Mouse (Mus musculus): ENCODE data around the gene Sipa1. TPM values are rescaled to one million over a fixed set of nuclear protein-coding genes. Genes with fewer than 3 reads are reported as not detected.

The Sipa1 gene
- polyA plus RNA-seq, 1 experiment from 2014 or later = 37.1 TPM

DNA sequence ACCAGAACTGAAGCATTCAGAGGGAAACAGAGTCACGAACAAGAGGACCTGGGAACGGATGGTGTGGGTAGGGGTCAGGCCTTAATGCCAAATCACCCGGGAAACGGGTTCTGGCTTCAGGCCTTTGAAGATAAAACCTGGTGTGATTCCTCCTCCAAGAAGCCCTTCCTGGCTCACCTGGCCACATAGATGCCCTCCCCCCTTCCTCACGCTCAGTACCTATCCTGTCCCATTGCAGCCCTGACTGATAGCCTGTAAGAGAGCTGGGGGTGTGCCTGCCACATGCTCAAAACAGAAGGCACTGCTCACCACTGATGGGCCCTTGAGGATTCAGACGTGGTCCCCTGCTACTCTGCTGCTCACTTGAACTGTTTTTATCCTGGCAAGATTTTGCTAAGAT, 30.3 kb upstream of the Sipa1 start:
- no peak overlapping the region for H3K27ac ChIP-seq (ENCODE audit: low read length)
- H3K4me1 ChIP-seq (ENCODE audit: insufficient read depth, low read length) = peaks cover 43% of the 10 kb centered on the region
- no peaks in the 10 kb centered on the region for H3K27me3 ChIP-seq (ENCODE audit: insufficient read depth, low read length)
- peaks cover 54% of the 10 kb centered on the region for H3K36me3 ChIP-seq (ENCODE audit: insufficient read depth, low read length)
- no peaks in the 10 kb centered on the region for H3K9me3 ChIP-seq (ENCODE audit: low read length)
- H3K9ac ChIP-seq (replicated peaks; ENCODE audit: low read length) = no peak overlapping the region
- no peak overlapping the region for H3K4me3 ChIP-seq (ENCODE audit: low read length)
- peak overlapping the region; percentile 98 for H3K4me2 ChIP-seq (replicated peaks; ENCODE audit: low read depth, low read length)
- ATAC-seq (ENCODE audit: low FRiP score, low TSS enrichment) = no peak
- WGBS = 85% methylated on average over 6 of the region's 6 CpGs

DNA sequence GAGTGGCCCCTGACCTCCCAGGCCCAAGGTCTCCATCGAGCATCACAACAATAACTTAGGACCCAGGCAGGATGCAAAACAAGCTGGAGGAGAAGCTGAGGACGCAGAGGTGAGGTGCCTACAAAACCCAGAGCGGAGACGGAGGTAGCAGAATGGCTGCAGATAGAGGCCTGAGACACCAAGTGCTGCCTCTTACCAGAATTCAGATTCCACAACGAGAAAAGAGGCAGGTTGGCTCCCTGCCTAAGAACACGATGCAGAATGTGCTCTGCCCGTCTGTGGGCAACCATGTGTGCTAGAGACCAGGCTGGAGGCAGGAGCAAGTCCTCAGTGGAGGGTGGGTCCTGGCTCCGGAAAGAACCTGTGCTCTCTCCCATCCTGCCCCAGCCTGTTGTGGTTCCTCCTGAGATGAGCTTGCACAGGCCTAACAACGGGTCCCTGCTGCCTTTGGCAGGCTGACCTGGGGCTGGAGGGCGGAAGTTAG, 29.4 kb upstream of the Sipa1 start:
- Histone ChIP-seq H3K4me2 (replicated peaks; ENCODE audit: low read depth, low read length) (peak overlapping the region; percentile 98), H3K4me1 (ENCODE audit: insufficient read depth, low read length) (peaks cover 45% of the 10 kb centered on the region), H3K27me3 (ENCODE audit: insufficient read depth, low read length) (no peaks in the 10 kb centered on the region), H3K36me3 (ENCODE audit: insufficient read depth, low read length) (peaks cover 46% of the 10 kb centered on the region), H3K27ac (ENCODE audit: low read length) (peak overlapping the region; percentile 81), H3K9me3 (ENCODE audit: low read length) (no peaks in the 10 kb centered on the region), H3K9ac (replicated peaks; ENCODE audit: low read length) (peak overlapping the region; percentile 85), H3K4me3 (ENCODE audit: low read length) (peak overlapping the region; percentile 89)
- no peak for ATAC-seq (ENCODE audit: low FRiP score, low TSS enrichment)
- WGBS = 61% methylated on average over 10 of the region's 10 CpGs

DNA sequence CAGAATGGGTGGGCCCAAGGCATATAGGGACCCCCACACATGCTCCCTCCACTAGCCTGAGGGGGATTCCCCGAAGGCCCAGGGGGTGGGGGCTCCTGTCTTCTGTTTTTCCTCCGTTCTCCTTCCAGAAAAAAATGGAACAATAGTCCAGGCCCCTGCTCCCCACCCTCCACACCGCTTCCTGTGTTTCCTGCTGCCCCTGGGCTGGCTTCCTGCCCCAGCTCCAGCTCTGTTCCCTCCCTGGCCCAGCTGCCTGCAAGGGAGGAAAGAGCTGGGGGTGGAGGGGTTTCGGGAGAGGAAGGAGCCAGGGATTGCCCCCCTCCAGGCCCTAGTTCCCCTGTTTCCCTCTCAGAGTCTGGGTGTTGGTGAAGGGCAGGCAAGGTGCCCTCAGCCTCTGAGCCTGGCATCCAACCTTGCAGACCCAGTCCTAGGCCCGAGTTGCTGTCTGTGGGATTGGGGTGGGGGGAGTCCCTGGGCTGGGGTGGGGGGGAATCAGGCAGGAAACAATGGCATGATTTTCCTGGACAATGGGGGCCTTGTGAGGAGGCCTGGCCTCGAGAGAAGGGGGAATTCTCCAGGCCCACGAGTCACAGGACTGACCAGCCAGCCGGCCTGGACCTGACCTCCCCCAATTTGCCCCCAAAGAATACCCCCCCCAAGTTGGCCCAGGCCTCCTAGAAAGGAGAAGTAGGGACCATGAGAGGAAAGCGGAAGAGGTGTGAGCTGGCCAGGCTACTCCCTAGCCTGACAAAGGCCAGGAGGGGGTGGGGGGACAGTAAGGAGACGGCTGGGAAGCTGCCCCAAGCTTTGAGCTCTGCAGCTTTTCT, 28.8 kb upstream of the Sipa1 start:
- H3K9ac ChIP-seq (replicated peaks; ENCODE audit: low read length) = peak overlapping the region; percentile 85
- H3K4me1 ChIP-seq (ENCODE audit: insufficient read depth, low read length) = peaks cover 51% of the 10 kb centered on the region
- peak overlapping the region; percentile 81 for H3K27ac ChIP-seq (ENCODE audit: low read length)
- peak overlapping the region; percentile 89 for H3K4me3 ChIP-seq (ENCODE audit: low read length)
- peak overlapping the region; percentile 98 for H3K4me2 ChIP-seq (replicated peaks; ENCODE audit: low read depth, low read length)
- H3K27me3 ChIP-seq (ENCODE audit: insufficient read depth, low read length) = no peaks in the 10 kb centered on the region
- WGBS = 44% methylated on average over 10 of the region's 10 CpGs
- H3K36me3 ChIP-seq (ENCODE audit: insufficient read depth, low read length) = peaks cover 39% of the 10 kb centered on the region
- H3K9me3 ChIP-seq (ENCODE audit: low read length) = no peaks in the 10 kb centered on the region
- no peak for ATAC-seq (ENCODE audit: low FRiP score, low TSS enrichment)

DNA sequence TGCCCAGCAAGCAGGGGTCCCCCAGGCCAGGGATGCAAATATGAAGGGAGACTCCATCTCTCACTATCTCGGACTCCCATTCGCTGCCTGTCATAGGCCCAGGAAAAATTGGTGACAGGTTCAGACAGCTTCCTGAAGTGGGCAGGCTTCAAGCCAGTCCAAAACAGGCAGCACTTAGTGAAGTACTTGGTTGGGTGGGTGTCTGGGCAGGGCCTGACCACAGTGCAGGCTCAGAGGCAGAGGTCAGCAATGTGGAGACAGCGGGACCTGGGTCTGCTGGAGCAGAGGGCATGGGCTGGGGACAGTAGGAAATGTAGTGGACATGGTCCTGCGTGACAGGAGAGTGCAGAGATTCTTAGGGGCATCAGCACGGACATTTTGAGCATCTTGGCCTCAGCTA, 28.1 kb upstream of the Sipa1 start:
- peak overlapping the region; percentile 89 for H3K4me3 ChIP-seq (ENCODE audit: low read length)
- H3K4me1 ChIP-seq (ENCODE audit: insufficient read depth, low read length) = peaks cover 53% of the 10 kb centered on the region
- peak overlapping the region; percentile 81 for H3K27ac ChIP-seq (ENCODE audit: low read length)
- ATAC-seq (ENCODE audit: low FRiP score, low TSS enrichment) = no peak
- WGBS = 68% methylated on average over 5 of the region's 5 CpGs
- peaks cover 34% of the 10 kb centered on the region for H3K36me3 ChIP-seq (ENCODE audit: insufficient read depth, low read length)
- peak overlapping the region; percentile 98 for H3K4me2 ChIP-seq (replicated peaks; ENCODE audit: low read depth, low read length)
- no peaks in the 10 kb centered on the region for H3K9me3 ChIP-seq (ENCODE audit: low read length)
- H3K27me3 ChIP-seq (ENCODE audit: insufficient read depth, low read length) = no peaks in the 10 kb centered on the region
- H3K9ac ChIP-seq (replicated peaks; ENCODE audit: low read length) = peak overlapping the region; percentile 85

DNA sequence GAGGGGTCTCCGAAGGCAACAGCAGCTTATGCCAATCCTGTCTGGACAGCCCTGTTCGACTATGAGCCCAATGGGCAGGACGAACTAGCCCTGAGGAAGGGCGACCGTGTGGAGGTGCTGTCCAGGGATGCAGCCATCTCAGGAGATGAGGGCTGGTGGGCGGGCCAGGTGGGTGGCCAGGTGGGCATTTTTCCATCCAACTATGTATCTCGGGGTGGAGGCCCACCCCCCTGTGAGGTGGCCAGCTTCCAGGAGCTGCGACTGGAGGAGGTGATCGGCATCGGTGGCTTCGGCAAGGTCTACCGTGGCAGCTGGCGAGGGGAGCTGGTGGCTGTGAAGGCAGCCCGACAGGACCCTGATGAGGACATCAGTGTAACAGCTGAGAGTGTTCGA, 26.8 kb upstream of the Sipa1 start:
- peak overlapping the region; percentile 98 for H3K27ac ChIP-seq (ENCODE audit: low read length)
- no peak for ATAC-seq (ENCODE audit: low FRiP score, low TSS enrichment)
- H3K4me3 ChIP-seq (ENCODE audit: low read length) = peak overlapping the region; percentile 89
- peaks cover 49% of the 10 kb centered on the region for H3K4me1 ChIP-seq (ENCODE audit: insufficient read depth, low read length)
- H3K4me2 ChIP-seq (replicated peaks; ENCODE audit: low read depth, low read length) = peak overlapping the region; percentile 98
- peak overlapping the region; percentile 85 for H3K9ac ChIP-seq (replicated peaks; ENCODE audit: low read length)
- peaks cover 33% of the 10 kb centered on the region for H3K36me3 ChIP-seq (ENCODE audit: insufficient read depth, low read length)
- no peaks in the 10 kb centered on the region for H3K27me3 ChIP-seq (ENCODE audit: insufficient read depth, low read length)
- H3K9me3 ChIP-seq (ENCODE audit: low read length) = no peaks in the 10 kb centered on the region
- 44% methylated on average over 15 of the region's 15 CpGs for WGBS

DNA sequence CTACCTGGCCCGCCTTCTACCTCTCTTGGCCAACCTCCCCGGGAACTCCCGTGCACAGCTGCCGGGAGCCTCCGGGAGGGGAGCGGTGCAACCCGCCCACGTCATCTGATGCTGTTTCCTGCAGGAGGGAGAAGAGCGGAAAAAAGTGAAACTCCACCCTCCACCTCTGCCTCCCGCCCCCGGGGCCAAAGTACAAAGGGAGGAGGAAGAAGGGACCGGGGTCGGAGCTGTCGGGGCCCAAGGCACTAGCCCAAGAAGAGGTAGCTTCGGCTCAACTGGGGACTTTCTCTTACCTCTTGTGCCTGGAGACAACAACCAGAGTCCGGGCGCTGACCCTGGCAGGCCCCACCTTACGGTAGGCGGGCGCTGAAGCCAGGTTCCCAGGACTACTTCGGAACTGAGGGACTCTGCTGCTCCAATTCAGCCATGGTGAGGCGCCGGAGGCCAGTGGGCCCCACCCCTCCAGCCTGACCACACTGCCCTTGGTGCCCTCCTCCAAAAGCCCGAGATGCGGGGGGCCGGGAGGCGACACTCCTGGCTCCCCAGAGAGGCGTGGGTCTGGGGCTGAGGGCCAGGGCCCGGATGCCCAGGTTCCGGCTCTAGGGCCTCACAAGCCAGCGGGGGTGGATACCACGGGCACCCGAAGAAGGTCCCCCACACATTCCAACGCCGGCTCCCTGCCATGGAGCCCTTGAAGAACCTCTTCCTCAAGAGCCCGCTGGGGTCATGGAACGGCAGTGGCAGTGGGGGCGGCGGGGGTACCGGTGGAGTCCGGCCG, 26.2 kb upstream of the Sipa1 start:
- no peaks in the 10 kb centered on the region for H3K9me3 ChIP-seq (ENCODE audit: low read length)
- peak overlapping the region; percentile 89 for H3K4me3 ChIP-seq (ENCODE audit: low read length)
- H3K27ac ChIP-seq (ENCODE audit: low read length) = peak overlapping the region; percentile 98
- ATAC-seq (ENCODE audit: low FRiP score, low TSS enrichment) = peak; percentile 67
- H3K27me3 ChIP-seq (ENCODE audit: insufficient read depth, low read length) = no peaks in the 10 kb centered on the region
- peaks cover 49% of the 10 kb centered on the region for H3K4me1 ChIP-seq (ENCODE audit: insufficient read depth, low read length)
- peak overlapping the region; percentile 85 for H3K9ac ChIP-seq (replicated peaks; ENCODE audit: low read length)
- WGBS = 4% methylated on average over 40 of the region's 42 CpGs
- H3K4me2 ChIP-seq (replicated peaks; ENCODE audit: low read depth, low read length) = peak overlapping the region; percentile 98
- H3K36me3 ChIP-seq (ENCODE audit: insufficient read depth, low read length) = peaks cover 35% of the 10 kb centered on the region

DNA sequence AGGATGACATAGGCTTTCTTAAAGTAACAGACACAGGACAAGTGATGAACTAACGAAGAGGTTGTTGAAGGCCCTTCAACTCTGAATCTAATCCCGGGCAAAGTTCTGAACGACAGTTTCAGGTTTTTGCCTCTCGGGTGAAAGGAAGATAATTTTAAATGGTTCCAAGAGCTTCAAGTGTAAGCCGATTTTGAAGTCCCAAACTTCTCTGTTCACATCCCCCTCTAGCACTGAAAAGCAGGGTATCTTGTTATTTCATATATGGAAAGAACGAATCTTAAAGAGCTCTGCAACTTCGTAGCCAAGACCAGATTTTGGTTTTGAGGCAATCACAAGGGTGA, 25.6 kb upstream of the Sipa1 start:
- no peaks in the 10 kb centered on the region for H3K27me3 ChIP-seq (ENCODE audit: insufficient read depth, low read length)
- H3K4me1 ChIP-seq (ENCODE audit: insufficient read depth, low read length) = peaks cover 49% of the 10 kb centered on the region
- H3K9ac ChIP-seq (replicated peaks; ENCODE audit: low read length) = peak overlapping the region; percentile 85
- no peak for ATAC-seq (ENCODE audit: low FRiP score, low TSS enrichment)
- peak overlapping the region; percentile 98 for H3K27ac ChIP-seq (ENCODE audit: low read length)
- H3K36me3 ChIP-seq (ENCODE audit: insufficient read depth, low read length) = peaks cover 42% of the 10 kb centered on the region
- peak overlapping the region; percentile 89 for H3K4me3 ChIP-seq (ENCODE audit: low read length)
- peak overlapping the region; percentile 98 for H3K4me2 ChIP-seq (replicated peaks; ENCODE audit: low read depth, low read length)
- under 1% methylated on average over 7 of the region's 7 CpGs for WGBS
- H3K9me3 ChIP-seq (ENCODE audit: low read length) = no peaks in the 10 kb centered on the region

DNA sequence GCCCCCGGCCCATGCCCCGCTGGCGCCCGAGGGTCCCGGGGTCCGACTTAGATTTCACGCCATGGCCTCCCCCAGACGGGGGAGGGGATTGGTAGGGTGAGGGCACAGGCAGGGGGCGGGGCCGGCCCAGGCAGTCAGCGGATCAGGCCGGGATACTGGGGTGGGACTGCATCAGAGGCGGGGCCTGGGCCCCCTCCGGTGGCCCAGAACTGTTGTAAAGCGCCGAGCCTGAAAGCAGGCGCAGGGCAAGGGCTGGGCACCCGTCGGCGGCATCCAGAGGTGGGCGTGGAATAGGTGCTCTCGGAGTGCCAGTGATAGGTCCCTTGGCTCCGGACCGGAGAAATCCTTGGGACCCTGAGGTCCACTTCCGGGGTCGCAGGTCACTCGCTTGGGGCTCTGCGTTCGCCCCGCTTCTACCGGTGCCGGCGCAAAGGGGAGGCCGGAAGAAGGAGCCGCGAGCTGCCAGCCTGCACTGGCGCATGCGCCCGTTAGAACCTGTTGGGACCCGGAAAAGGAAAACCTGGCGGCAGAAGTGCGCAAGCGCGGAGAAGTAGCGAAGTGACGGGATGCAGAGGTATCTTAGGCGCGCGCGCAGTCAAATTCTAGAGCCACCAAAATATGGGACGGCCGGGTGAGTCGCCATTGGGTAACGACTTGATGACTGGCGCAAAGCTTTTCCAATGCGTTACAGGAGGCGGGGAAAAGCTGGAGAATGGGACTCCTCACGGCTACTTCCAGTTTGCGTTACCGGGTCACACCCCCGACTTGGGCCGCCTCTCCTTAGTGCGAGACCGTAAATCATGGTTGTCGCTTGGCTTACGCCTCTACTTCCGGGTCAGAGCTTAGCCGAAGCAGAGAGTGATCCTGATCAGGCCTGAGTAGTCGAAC, 24.9 kb upstream of the Sipa1 start, which contains the start of the genes Map3k11 and Pcnx3:
Gene Map3k11, plus strand, starts transcription at position 543 of the 888 bp plus-strand sequence.
Gene Pcnx3, minus strand, starts transcription at position 709 of the 888 bp plus-strand sequence.
- peak within 1 kb of the TSS; percentile 98 for H3K4me2 ChIP-seq (replicated peaks; ENCODE audit: low read depth, low read length)
- H3K36me3 ChIP-seq (ENCODE audit: insufficient read depth, low read length) = peaks cover 41% of the 10 kb centered on the region
- under 1% methylated on average over 69 of the region's 69 CpGs for WGBS
- peak; percentile 91 for ATAC-seq (ENCODE audit: low FRiP score, low TSS enrichment)
- no peaks in the 10 kb centered on the region for H3K27me3 ChIP-seq (ENCODE audit: insufficient read depth, low read length)
- no peaks in the 10 kb centered on the region for H3K9me3 ChIP-seq (ENCODE audit: low read length)
- H3K9ac ChIP-seq (replicated peaks; ENCODE audit: low read length) = peak within 1 kb of the TSS; percentile 86
- H3K4me3 ChIP-seq (ENCODE audit: low read length) = peak within 1 kb of the TSS; percentile 89
- H3K27ac ChIP-seq (ENCODE audit: low read length) = peak within 1 kb of the TSS; percentile 98
- H3K4me1 ChIP-seq (ENCODE audit: insufficient read depth, low read length) = peaks cover 44% of the 10 kb centered on the region

DNA sequence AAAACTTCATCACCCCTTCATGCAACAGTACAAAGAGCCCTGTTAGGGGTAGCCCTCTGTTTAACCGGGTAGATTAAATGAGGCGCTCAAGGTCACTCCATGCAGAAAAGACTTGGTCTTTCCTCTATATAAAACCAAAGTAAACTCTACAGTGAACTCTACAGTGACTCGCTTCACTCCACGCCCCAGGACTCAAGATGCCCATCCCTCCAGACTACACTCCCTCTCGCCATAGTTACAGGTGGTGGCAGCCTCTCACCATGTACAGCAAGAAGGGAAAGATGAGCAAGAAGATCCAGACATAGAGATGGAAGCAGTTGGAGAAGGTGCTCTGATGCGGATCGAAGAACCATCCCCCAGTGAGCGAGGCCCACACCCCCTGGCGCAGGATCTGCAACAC, 24.2 kb upstream of the Sipa1 start:
- peak overlapping the region; percentile 86 for H3K9ac ChIP-seq (replicated peaks; ENCODE audit: low read length)
- ATAC-seq (ENCODE audit: low FRiP score, low TSS enrichment) = no peak
- H3K4me1 ChIP-seq (ENCODE audit: insufficient read depth, low read length) = peaks cover 37% of the 10 kb centered on the region
- peak overlapping the region; percentile 89 for H3K4me3 ChIP-seq (ENCODE audit: low read length)
- WGBS = 12% methylated on average over 9 of the region's 9 CpGs
- H3K9me3 ChIP-seq (ENCODE audit: low read length) = no peaks in the 10 kb centered on the region
- H3K27me3 ChIP-seq (ENCODE audit: insufficient read depth, low read length) = no peaks in the 10 kb centered on the region
- peak overlapping the region; percentile 98 for H3K27ac ChIP-seq (ENCODE audit: low read length)
- H3K4me2 ChIP-seq (replicated peaks; ENCODE audit: low read depth, low read length) = peak overlapping the region; percentile 98
- peaks cover 42% of the 10 kb centered on the region for H3K36me3 ChIP-seq (ENCODE audit: insufficient read depth, low read length)

All from kidney, embryonic 16.5 days (tissue).